Mouse (Mus musculus): ENCODE data around the gene 4931406C07Rik. TPM values are rescaled to one million over a fixed set of nuclear protein-coding genes. Genes with fewer than 3 reads are reported as not detected.

4931406C07Rik gene
- total and polyA plus RNA-seq, 3 experiments = 5.0 to 20.2 (median 12.0) TPM

GRCm38 (mm10) chr9:15308254-15308653 lies 2.0 kb upstream of the 4931406C07Rik start:
- DNase-seq (ENCODE audit: extremely low read depth) = no peak
- Histone ChIP-seq H3K79me2 (replicated peaks; ENCODE audit: control insufficient read depth, extremely low read depth, insufficient read depth, poor library complexity, severe bottlenecking) (peaks cover 55% of the 10 kb centered on the region), H3K9ac (ENCODE audit: insufficient read depth, low read depth) (peak overlapping the region; percentile 90), H3K4me2 (ENCODE audit: insufficient read depth, low read depth, poor library complexity, severe bottlenecking) (peak overlapping the region; percentile 98), H3K27me3 (replicated peaks) (no peaks in the 10 kb centered on the region), H3K36me3 (replicated peaks in 1 of 2; ENCODE audit: control insufficient read depth in 1 of 2, insufficient read depth in 1 of 2, low read length in 1 of 2) (peaks cover 36 to 56% of the 10 kb centered on the region in 2 experiments), H3K9me3 (replicated peaks; ENCODE audit: low read length) (no peaks in the 10 kb centered on the region), H3K4me3 (replicated peaks in 1 of 3; ENCODE audit: low read depth in 2 of 3, low read length in 2 of 3, poor library complexity in 1 of 3) (peak overlapping the region; percentile 53 to 94 (median 69)), H3K4me1 (ENCODE audit: control insufficient read depth in 1 of 2, insufficient read depth in 2 of 2) (peaks cover 2 to 40% of the 10 kb centered on the region in 2 experiments; a peak in 2 of 4 replicates), H3K27ac (ENCODE audit: insufficient read depth, low read depth) (no peak overlapping the region)
- in situ Hi-C loops (cut with MboI; ENCODE audit: low pct_ligation_motif_present, low pct_unique_long_range_greater_than_20kb, low sequenced_read_pairs) (no loop called here), dilution Hi-C loops (cut with MboI; ENCODE audit: extremely low pct_ligation_motif_present, extremely low pct_unique_long_range_greater_than_20kb, low sequenced_read_pairs) (no loop called here)
- TF ChIP-seq JUND (conservative IDR thresholded peaks at IDR 0.05; ENCODE audit: low read depth, low read length) (no peak), POLR2A (IDR thresholded peaks at IDR 0.05; ENCODE audit: low read depth, low read length) (peak; percentile 17; the same call in 1 of the 2 replicates), RAD21 (IDR thresholded peaks at IDR 0.05; ENCODE audit: low read depth, low read length) (no peak), SIN3A (IDR thresholded peaks at IDR 0.05; ENCODE audit: low read length) (no peak), TBP (conservative IDR thresholded peaks at IDR 0.05; ENCODE audit: low read depth, low read length) (no peak), ZKSCAN1 (IDR thresholded peaks at IDR 0.05; ENCODE audit: borderline replicate concordance, low read depth, low read length) (no peak), MAZ (IDR thresholded peaks at IDR 0.05; ENCODE audit: low read depth, low read length) (no peak)

- Histone ChIP-seq H3K4me3 (replicated peaks in 1 of 3; ENCODE audit: low read depth in 2 of 3, low read length in 2 of 3, poor library complexity in 1 of 3) (peak overlapping the region; percentile 69 to 94 (median 85)), H3K27ac (ENCODE audit: insufficient read depth, low read depth) (peak overlapping the region; percentile 56; the same call in 1 of the 2 replicates), H3K36me3 (replicated peaks in 1 of 2; ENCODE audit: control insufficient read depth in 1 of 2, insufficient read depth in 1 of 2, low read length in 1 of 2) (peaks cover 30 to 46% of the 10 kb centered on the region in 2 experiments), H3K27me3 (replicated peaks) (no peaks in the 10 kb centered on the region), H3K9me3 (replicated peaks; ENCODE audit: low read length) (no peaks in the 10 kb centered on the region), H3K4me2 (ENCODE audit: insufficient read depth, low read depth, poor library complexity, severe bottlenecking) (peak overlapping the region; percentile 90), H3K79me2 (replicated peaks; ENCODE audit: control insufficient read depth, extremely low read depth, insufficient read depth, poor library complexity, severe bottlenecking) (peaks cover 49% of the 10 kb centered on the region), H3K9ac (ENCODE audit: insufficient read depth, low read depth) (peak overlapping the region; percentile 90), H3K4me1 (ENCODE audit: control insufficient read depth in 1 of 2, insufficient read depth in 2 of 2) (peaks cover 2 to 36% of the 10 kb centered on the region in 2 experiments; a peak in 3 of 4 replicates)
- dilution Hi-C loops (cut with MboI; ENCODE audit: extremely low pct_ligation_motif_present, extremely low pct_unique_long_range_greater_than_20kb, low sequenced_read_pairs) (no loop called here), in situ Hi-C loops (cut with MboI; ENCODE audit: low pct_ligation_motif_present, low pct_unique_long_range_greater_than_20kb, low sequenced_read_pairs) (no loop called here)
- TF ChIP-seq CHD1 (IDR thresholded peaks at IDR 0.05; ENCODE audit: low read depth, low read length) (0 out of 2 replicates have a peak, but pooled peaks have one; percentile 65), SIN3A (IDR thresholded peaks at IDR 0.05; ENCODE audit: low read length) (peak; percentile 52; the same call in 1 of the 2 replicates), ZMIZ1 (IDR thresholded peaks at IDR 0.05; ENCODE audit: low read depth, low read length) (no peak)
- DNase-seq (ENCODE audit: extremely low read depth) = no peak
Measured at GRCm38 (mm10) chr9:15307257-15307656, 1.0 kb upstream of the 4931406C07Rik start.

GRCm38 (mm10) chr9:15305503-15306397 lies 498 bp downstream of the 4931406C07Rik start, which contains the start of gene Taf1d:
TSS of gene Taf1d (plus strand) at chr9:15306214.
- Histone ChIP-seq H3K36me3 (replicated peaks in 1 of 2; ENCODE audit: control insufficient read depth in 1 of 2, insufficient read depth in 1 of 2, low read length in 1 of 2) (peaks cover 21 to 33% of the 10 kb centered on the region in 2 experiments), H3K27me3 (replicated peaks) (no peaks in the 10 kb centered on the region), H3K9me3 (replicated peaks; ENCODE audit: low read length) (no peaks in the 10 kb centered on the region), H3K27ac (ENCODE audit: insufficient read depth, low read depth) (peak within 1 kb of the TSS; percentile 57), H3K79me2 (replicated peaks; ENCODE audit: control insufficient read depth, extremely low read depth, insufficient read depth, poor library complexity, severe bottlenecking) (peaks cover 40% of the 10 kb centered on the region), H3K4me3 (replicated peaks in 1 of 3; ENCODE audit: low read depth in 2 of 3, low read length in 2 of 3, poor library complexity in 1 of 3) (peak within 1 kb of the TSS; percentile 69 to 94 (median 85)), H3K4me1 (ENCODE audit: control insufficient read depth in 1 of 2, insufficient read depth in 2 of 2) (peaks cover 2 to 35% of the 10 kb centered on the region in 2 experiments; a peak in 3 of 4 replicates), H3K4me2 (ENCODE audit: insufficient read depth, low read depth, poor library complexity, severe bottlenecking) (peak within 1 kb of the TSS; percentile 90), H3K9ac (ENCODE audit: insufficient read depth, low read depth) (peak within 1 kb of the TSS; percentile 90)
- dilution Hi-C loops (cut with MboI; ENCODE audit: extremely low pct_ligation_motif_present, extremely low pct_unique_long_range_greater_than_20kb, low sequenced_read_pairs) = no loop called here
- peak; percentile 89 for DNase-seq (ENCODE audit: extremely low read depth)
- in situ Hi-C loops (cut with MboI; ENCODE audit: low pct_ligation_motif_present, low pct_unique_long_range_greater_than_20kb, low sequenced_read_pairs) = no loop called here
- 0 out of 2 replicates have a peak, but pooled peaks have one; percentile 6 for TF ChIP-seq ELF1 (IDR thresholded peaks at IDR 0.05; ENCODE audit: low read depth, low read length)
- TF ChIP-seq CHD1 (IDR thresholded peaks at IDR 0.05; ENCODE audit: low read depth, low read length) = 0 out of 2 replicates have a peak, but pooled peaks have one; percentile 4
- TF ChIP-seq GABPA (IDR thresholded peaks at IDR 0.05; ENCODE audit: insufficient replicate concordance, low read depth, low read length) = no peak
- TF ChIP-seq POLR2A (IDR thresholded peaks at IDR 0.05; ENCODE audit: low read depth, low read length) = peak; percentile 100
- TF ChIP-seq HCFC1 (IDR thresholded peaks at IDR 0.05; ENCODE audit: low read depth, low read length) = peak; percentile 66
- no peak for TF ChIP-seq ZKSCAN1 (IDR thresholded peaks at IDR 0.05; ENCODE audit: borderline replicate concordance, low read depth, low read length)
- TF ChIP-seq ZC3H11A (IDR thresholded peaks at IDR 0.05; ENCODE audit: low read depth, low read length) = no peak
- peak; percentile 96 for TF ChIP-seq TCF12 (IDR thresholded peaks at IDR 0.05; ENCODE audit: low read depth, low read length)
- no peak for TF ChIP-seq BHLHE40 (IDR thresholded peaks at IDR 0.05; ENCODE audit: low read depth, low read length)
- peak; percentile 97 for TF ChIP-seq ZMIZ1 (IDR thresholded peaks at IDR 0.05; ENCODE audit: low read depth, low read length)
- peak; percentile 99 for TF ChIP-seq NELFE (IDR thresholded peaks at IDR 0.05; ENCODE audit: low read depth, low read length)
- TF ChIP-seq MEF2A (IDR thresholded peaks at IDR 0.05; ENCODE audit: borderline replicate concordance, low read depth, low read length) = no peak
- no peak for TF ChIP-seq SMC3 (IDR thresholded peaks at IDR 0.05; ENCODE audit: low read depth, low read length)
- peak; percentile 81 for TF ChIP-seq ZNF384 (IDR thresholded peaks at IDR 0.05; ENCODE audit: low read depth, low read length)
- no peak for TF ChIP-seq MYC (IDR thresholded peaks at IDR 0.05; ENCODE audit: low read depth, low read length)
- TF ChIP-seq UBTF (IDR thresholded peaks at IDR 0.05; ENCODE audit: low read depth, low read length) = no peak
